Mouse (Mus musculus): ENCODE measurements around the gene Kcnk3. TPM values are rescaled to one million over a fixed set of nuclear protein-coding genes. Genes with fewer than 3 reads are reported as not detected.

Kcnk3 gene
- total RNA-seq, 2 experiments from 2014 or later = 9.3 to 11.1 TPM

- DNase-seq (ENCODE audit: extremely low spot score in 1 of 2, low spot score in 1 of 2) = no peak
Observed at GRCm38 (mm10) chr5:30611689-30612088, 23.7 kb downstream of the Kcnk3 start.

DNA sequence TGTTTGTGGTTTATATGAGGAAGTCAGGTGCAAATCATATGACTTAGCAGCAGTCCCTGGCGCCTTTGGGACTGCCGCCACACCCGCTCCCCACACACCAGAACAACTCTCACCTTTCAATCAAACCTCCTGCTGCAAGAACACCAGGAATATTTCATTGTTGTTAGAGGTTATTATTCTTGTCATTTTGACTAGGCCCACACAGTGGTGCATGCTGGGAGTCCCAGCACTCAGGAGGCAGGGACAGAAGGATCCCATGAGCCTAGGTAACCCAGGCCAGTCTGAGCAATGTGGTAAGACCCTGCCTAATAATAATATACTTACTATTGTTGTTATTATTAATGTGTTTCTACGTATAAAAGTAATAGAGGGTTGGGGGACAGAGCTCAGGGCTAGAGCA is 24.6 kb downstream of the Kcnk3 start:
- no peak for DNase-seq (ENCODE audit: extremely low spot score in 1 of 2, low spot score in 1 of 2)

- DNase-seq (ENCODE audit: extremely low spot score in 1 of 2, low spot score in 1 of 2) = no peak
Observed at GRCm38 (mm10) chr5:30613242-30613641, 25.3 kb downstream of the Kcnk3 start.

DNA sequence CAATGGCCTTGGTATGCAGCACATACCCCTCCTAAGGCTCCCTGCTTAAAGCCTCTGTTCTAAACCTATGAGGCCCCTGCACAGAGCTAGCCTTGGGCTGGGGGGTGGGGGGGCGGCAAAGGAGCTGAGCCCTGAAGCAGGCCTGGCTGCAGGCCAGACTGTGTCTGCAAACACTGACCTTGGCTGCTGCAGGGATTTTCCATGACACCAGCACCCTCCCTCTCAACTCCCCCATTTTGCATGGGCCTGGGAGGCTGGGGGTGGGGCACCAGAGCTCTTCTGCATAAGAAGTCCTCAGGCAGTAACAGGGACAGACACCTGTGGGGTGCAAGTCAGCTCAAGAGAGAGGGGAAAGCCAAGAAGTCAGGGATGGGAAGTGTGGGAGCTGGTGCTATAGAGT is 26.3 kb downstream of the Kcnk3 start:
- DNase-seq (ENCODE audit: extremely low spot score in 1 of 2, low spot score in 1 of 2) = no peak

- no peak for DNase-seq (ENCODE audit: extremely low spot score in 1 of 2, low spot score in 1 of 2)
Observed at GRCm38 (mm10) chr5:30615416-30615815, 27.4 kb downstream of the Kcnk3 start.

- DNase-seq (ENCODE audit: extremely low spot score in 1 of 2, low spot score in 1 of 2) = no peak
Observed at GRCm38 (mm10) chr5:30615819-30616218, 27.8 kb downstream of the Kcnk3 start.

- no peak for DNase-seq (ENCODE audit: extremely low spot score in 1 of 2, low spot score in 1 of 2)
Observed at GRCm38 (mm10) chr5:30616644-30617043, 28.7 kb downstream of the Kcnk3 start.

DNA sequence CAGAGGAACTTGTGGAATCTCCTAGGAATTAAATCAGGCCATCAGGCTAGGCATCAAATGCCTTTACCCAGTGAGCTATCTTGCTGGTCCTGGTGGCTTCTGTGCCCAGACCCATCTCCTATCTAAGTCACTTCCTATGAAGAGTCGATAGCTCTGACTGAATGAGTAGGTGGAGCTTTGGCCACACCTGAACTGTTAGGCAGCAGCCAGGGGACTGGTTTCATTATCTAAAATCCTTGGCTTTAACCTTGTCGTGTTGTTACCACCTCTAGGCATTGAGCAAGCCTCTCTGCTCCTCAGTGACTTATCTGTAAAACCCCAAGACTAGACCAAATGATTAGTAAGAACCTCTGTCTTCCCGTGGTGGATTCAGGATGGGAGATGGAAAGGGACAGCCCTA is 29.4 kb downstream of the Kcnk3 start:
- DNase-seq (ENCODE audit: extremely low spot score in 1 of 2, low spot score in 1 of 2) = no peak

DNA sequence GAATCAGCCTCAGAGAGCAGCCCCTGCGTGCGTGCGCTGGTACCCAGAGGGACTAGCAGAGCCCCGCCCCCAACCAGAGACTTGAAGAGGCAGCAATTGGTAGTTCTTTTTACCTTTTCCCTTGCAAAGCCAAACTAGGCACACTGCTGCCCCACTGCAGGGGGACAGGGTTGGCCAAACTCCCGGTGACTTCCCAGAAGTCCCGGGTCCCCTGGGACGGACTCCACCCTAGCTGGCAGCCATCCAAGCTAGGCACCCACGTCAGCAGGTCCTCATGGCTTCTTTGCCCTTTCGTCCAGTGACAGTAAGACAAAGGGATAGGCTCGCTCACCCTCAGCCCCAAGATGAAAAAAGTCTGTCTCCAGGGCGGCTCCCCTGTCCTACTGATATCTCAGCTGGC is 29.9 kb downstream of the Kcnk3 start:
- no peak for DNase-seq (ENCODE audit: extremely low spot score in 1 of 2, low spot score in 1 of 2)

DNA sequence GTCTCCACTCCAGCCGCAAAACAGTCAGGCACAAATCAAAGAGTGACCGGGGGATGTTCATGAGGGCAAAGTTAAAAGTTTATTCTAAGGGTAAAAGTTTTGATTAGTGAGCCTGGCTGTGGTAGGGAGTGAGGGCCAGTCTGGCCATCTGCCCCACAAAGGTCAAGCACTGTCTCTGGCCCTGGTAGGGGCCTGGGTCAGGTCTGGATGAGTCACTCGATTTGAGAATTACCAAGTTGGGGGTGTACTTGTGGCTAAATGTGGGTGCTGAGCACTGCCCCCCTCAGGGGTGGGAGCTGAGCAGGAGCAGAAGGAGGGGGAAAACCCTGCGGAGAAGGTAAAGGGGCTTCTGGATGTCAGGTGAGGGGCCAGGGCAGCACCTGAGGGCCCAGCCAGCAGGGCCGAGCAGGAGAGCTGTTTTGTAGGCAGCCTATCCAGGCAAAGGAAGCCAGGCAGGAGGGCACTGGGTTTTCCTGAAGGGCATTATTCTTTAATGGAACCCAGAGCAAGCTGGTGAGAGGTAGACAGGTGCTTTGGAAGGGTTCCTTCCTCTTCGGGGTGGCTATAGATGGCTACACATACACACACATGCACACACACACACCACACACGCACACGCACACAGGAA is 30.5 kb downstream of the Kcnk3 start:
- no peak for DNase-seq (ENCODE audit: extremely low spot score in 1 of 2, low spot score in 1 of 2)

DNA sequence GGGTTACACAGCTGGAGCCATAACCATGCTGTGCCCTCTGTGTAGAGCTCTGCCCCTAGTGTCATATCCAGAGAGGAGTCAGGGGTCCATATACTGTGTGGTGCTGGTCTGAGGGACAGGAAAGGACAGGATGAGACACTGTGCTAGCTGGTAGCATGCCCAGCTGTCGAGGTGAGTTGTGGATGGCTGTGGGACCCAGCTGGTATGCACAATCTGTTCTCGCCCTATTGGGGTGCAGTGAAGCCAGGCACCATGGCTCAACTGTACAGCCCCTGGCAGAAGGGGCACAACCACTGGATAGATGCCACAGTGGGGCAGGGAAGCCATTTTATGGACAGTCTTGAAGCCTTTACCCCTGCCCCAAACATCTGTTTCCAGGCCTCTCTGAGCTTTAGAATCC is 31.2 kb downstream of the Kcnk3 start:
- DNase-seq (ENCODE audit: extremely low spot score in 1 of 2, low spot score in 1 of 2) = no peak

GRCm38 (mm10) chr5:30620567-30620966 is 32.6 kb downstream of the Kcnk3 start:
- no peak for DNase-seq (ENCODE audit: extremely low spot score in 1 of 2, low spot score in 1 of 2)

- no peak for DNase-seq (ENCODE audit: extremely low spot score in 1 of 2, low spot score in 1 of 2)
Observed at GRCm38 (mm10) chr5:30621211-30621790, 33.3 kb downstream of the Kcnk3 start.

DNA sequence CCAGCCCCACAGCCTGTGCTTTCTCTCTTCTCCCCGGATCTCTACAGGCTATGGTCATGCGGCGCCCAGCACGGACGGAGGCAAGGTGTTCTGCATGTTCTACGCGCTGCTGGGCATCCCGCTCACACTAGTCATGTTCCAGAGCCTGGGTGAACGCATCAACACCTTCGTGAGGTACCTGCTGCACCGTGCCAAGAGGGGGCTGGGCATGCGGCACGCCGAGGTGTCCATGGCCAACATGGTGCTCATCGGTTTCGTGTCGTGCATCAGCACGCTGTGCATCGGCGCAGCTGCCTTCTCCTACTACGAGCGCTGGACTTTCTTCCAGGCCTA is 33.8 kb downstream of the Kcnk3 start:
- DNase-seq (ENCODE audit: extremely low spot score in 1 of 2, low spot score in 1 of 2) = no peak

GRCm38 (mm10) chr5:30622177-30622840 is 34.3 kb downstream of the Kcnk3 start:
- no peak for DNase-seq (ENCODE audit: extremely low spot score in 1 of 2, low spot score in 1 of 2)

DNA sequence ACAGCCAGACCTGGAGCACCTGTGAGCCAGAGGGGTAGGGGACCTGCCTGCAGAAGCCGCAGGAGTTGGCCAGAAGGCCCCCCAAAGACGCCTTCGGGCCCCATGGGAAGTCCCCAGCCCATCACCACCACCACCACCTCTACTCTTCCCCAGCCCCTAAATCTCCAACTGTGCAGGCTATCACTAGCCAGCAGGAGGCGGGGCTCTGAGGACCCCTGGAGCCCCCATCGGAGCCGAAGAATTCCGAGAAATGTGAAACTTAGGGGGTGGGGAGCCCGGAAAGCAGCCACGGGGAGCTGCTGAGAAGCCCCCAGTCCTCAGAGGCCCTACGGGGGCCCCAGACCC is 34.8 kb downstream of the Kcnk3 start:
- DNase-seq (ENCODE audit: extremely low spot score in 1 of 2, low spot score in 1 of 2) = no peak

DNA sequence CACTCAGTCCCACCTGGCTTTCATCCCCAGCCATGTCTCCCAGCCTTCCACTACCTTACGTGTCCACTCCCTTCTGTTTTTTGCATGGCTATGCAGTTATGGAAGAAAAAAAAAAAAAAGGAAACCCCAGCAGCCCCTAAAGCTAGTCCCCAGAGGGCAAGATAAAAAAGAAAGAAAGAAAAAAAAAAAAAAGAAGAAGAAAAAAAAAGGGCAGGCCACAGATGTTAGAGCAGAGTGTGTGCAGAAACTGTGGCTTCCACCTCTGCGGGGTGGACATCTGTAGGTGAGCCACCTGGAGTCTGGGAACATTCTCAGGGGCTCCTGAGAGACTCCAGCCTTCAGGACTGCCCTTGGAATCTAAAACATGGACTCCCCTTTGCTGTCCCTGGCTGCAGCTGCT is 35.4 kb downstream of the Kcnk3 start:
- no peak for DNase-seq (ENCODE audit: extremely low spot score in 1 of 2, low spot score in 1 of 2)

- no peak for DNase-seq (ENCODE audit: extremely low spot score in 1 of 2, low spot score in 1 of 2)
Observed at GRCm38 (mm10) chr5:30624311-30624710, 36.3 kb downstream of the Kcnk3 start.

DNA sequence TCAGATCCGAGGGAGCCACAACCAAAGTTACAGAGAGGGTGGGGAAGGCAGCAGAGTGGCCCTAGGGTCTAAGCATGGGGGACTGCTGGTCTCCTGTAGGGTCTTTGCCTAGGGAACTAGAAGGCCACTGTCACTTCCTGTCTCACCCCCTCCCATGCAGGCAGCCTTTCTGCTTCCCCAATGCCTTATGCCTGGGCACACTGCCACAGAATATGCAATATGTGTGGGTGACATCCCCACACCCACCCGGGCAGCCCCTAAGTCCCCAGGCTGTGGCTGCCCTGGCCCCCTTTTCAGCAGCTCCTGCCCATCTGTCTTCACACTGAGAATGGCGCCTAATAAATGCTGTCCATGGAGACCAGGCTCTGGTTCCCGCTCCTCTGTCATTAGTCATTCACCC is 36.9 kb downstream of the Kcnk3 start:
- DNase-seq (ENCODE audit: extremely low spot score in 1 of 2, low spot score in 1 of 2) = no peak

- no peak for DNase-seq (ENCODE audit: extremely low spot score in 1 of 2, low spot score in 1 of 2)
Observed at GRCm38 (mm10) chr5:30625379-30625778, 37.4 kb downstream of the Kcnk3 start.

DNA sequence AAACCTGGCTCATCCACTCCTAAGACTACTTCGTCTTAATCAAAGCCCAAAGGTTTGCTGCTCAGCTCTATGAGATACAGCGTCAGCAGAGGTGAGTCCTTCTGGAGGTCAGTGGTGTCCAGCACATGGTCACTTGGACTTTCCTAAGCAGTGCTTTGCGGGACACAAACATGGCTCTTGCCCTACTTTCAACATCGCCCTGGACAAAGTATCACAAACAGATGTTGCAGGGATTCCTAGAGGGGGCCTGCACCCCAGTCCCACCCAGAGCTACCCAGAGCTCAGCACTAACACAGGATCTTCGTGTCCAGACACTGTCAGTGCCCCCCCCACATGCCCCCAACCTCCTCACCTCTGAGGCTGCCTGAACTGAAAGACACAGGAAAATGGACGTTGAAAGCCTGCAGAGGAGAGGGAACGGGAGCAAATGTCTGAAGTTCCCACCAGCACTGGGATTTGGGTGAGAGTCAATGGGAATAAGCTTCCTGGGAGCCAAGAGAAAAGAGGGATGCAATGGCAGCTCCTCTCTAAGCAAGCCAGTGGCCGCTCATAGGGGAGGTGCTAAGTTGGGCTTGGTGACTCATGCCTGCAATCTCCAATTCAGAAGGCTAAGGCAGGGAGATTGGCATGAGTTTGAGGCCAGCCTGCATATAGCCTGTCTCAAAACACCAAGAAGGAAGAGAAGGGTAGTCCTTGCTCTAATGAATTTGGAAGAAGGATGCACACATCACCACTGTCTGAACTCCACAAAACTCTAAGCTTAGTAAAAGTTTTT is 38.5 kb downstream of the Kcnk3 start:
- DNase-seq (ENCODE audit: extremely low spot score in 1 of 2, low spot score in 1 of 2) = no peak

- no peak for DNase-seq (ENCODE audit: extremely low spot score in 1 of 2, low spot score in 1 of 2)
Observed at GRCm38 (mm10) chr5:30628511-30628910, 40.5 kb downstream of the Kcnk3 start.
